Mouse (Mus musculus) embryo, embryonic 11 days (tissue): ENCODE measurements around the gene Otulinl.

Experiments used
- DNase-seq: peaks from one replicate; pipeline ENCODE4 v3.0.0-alpha.2; 2015

Otulinl gene

DNA sequence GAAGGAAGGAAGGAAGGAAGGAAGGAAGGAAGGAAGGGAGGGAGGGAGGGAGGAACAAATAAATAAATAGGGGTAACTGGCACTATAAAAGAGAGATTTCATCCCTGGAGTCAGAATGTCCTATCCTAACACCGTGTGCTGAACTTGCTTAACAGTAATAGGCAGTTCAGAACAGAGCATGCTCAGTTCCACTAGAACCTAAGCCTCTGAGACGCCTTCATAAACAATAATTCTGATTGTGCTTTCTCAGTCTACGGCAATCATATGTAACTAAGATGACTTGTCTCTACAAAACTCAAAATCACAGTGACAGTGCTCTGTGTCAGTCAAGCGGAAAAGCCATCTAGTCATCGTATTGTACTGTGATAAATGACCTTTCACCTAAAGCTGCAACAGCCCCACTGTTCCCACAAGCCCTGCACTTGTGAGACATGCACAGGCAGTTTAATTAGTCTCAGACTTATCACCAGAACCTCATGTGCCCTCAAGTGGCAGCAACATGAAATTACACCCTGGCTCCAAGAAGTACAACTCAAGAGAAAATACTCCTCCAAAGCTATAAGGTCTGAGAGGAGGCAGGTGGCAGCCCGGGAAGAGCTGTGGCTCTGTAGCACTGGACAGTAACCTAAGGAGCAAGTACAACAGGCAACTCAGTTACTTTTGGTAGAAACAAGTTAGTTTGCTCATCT lies 68.7 kb downstream of the Otulinl start:
- peak; percentile 81 for DNase-seq

DNA sequence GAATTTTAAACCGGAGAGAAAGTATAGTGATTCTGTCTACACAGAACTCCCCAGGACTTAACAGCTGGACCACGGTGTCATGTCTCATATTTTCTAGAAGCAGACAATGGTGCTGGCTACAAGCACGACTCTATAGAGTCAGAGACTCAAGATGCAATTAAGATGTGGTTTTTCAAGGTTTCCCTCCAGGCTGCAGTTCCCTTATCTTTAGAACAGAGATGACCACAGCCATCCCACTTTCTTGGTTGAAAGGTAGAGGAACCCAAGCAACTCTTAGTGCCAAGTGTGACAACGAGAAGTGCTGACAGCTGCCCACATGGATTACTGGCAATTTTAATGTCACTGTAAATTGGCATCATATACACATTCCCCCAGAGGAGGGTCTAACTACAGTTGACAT lies 71.8 kb downstream of the Otulinl start:
- DNase-seq = no peak

DNA sequence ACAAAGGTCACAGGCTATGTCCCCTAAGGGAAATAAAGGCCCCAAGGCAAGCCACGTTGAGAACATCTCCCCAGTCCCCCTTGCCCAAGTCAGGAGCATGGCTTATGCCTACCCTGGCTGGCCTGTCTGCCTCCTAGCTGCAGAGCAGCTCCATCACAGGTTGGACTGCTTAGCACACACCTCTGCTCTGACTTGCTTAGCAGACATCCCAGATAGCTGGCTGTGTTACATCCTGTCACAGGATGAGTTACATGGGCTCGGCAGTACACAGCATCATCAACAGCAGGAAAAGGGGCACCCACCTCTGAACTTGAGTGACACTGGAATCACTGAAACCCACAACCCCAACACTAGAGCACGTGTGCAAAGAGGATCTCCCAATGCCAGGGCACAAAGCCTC lies 76.1 kb downstream of the Otulinl start:
- DNase-seq = no peak
